Mouse (Mus musculus): ENCODE measurements around the gene Klk12.

DNA sequence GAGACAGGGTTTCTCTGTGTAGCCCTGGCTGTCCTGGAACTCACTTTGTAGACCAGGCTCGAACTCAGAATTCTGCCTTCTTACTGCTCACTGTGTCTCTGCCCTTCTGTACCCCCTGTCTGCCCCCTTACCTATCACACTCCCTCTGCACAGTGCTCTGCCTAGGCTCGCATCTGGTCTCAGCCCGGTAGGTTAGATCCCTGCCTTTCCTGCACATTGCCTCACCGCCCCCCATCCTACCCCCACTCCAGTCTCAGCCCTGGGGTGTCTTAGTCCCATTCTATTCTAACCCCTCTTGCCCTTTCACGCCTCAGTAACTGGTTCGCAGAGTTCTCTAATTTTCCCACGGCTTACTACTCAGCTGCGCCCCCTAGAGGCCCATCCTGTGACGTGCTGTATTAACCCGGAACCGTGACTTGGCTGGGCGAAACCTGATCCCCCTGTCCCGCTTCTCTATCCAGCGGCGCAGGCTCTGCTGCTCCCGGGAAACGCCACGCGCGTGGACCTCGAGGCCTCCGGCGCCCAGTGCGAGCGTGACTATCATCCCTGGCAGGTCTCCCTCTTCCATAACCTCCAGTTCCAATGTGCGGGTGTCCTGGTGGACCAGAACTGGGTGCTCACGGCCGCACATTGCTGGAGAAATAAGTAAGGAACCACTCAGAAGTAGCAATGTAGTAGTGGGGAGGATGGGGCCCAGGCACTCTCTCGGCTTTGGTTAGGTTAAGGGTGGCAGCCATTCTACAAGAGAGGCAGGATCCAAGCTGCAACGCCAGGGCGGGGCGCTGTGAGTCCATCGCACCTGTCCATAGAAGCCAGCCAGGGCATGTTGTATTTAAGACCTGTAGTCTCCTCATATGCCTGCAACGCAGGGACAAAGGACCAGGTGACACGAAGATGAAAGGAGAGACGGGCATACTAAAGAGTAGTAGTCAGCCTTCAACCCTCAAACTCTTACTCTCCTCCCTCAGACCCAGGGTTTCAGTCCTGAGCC, 13.9 kb downstream of the Klk12 start:
- TF ChIP-seq GABPA (IDR thresholded peaks at IDR 0.05; ENCODE audit: insufficient replicate concordance, low read depth, low read length) (no peak), HCFC1 (IDR thresholded peaks at IDR 0.05; ENCODE audit: low read depth, low read length) (no peak), USF1 (IDR thresholded peaks at IDR 0.05; ENCODE audit: low read depth, low read length) (no peak)

All from CH12.LX (cell line).